Mouse (Mus musculus): ENCODE results near the gene Csf3.
"Not testable (repeated sequence)": the region's sequence is repeated elsewhere in the genome, so short reads cannot be mapped to it uniquely, and the experiment has no call there.

Csf3 gene

GRCm38 (mm10) chr11:98730727-98731126 lies 29.7 kb downstream of the Csf3 start:
- no peak for DNase-seq (ENCODE audit: low read depth)

- no peak for DNase-seq (ENCODE audit: low read depth)
These were observed 30.1 kb downstream of the Csf3 start for GRCm38 (mm10) chr11:98731134-98731533.

- peak; percentile 50 for DNase-seq (ENCODE audit: low read depth)
These were observed 33.0 kb downstream of the Csf3 start for GRCm38 (mm10) chr11:98734020-98734419.

- DNase-seq (ENCODE audit: low read depth), result no peak
These were observed 34.0 kb downstream of the Csf3 start for GRCm38 (mm10) chr11:98735111-98735510.

GRCm38 (mm10) chr11:98736176-98736575 lies 35.1 kb downstream of the Csf3 start:
- no peak for DNase-seq (ENCODE audit: low read depth)

GRCm38 (mm10) chr11:98737220-98737619 lies 36.2 kb downstream of the Csf3 start:
- not testable (repeated sequence) for DNase-seq (ENCODE audit: low read depth)

GRCm38 (mm10) chr11:98738428-98738911 lies 37.4 kb downstream of the Csf3 start:
- no peak for DNase-seq (ENCODE audit: low read depth)

- DNase-seq (ENCODE audit: low read depth), result no peak
These were observed 37.9 kb downstream of the Csf3 start for GRCm38 (mm10) chr11:98738925-98739324.

- DNase-seq (ENCODE audit: low read depth), result no peak
These were observed 38.9 kb downstream of the Csf3 start for GRCm38 (mm10) chr11:98740026-98740392.

GRCm38 (mm10) chr11:98740393-98741050 lies 39.5 kb downstream of the Csf3 start, which contains the start of gene Thra:
TSS of gene Thra (plus strand) at chr11:98740638.
- peak; percentile 61 for DNase-seq (ENCODE audit: low read depth)

- peak; percentile 48 for DNase-seq (ENCODE audit: low read depth)
These were observed 40.1 kb downstream of the Csf3 start for GRCm38 (mm10) chr11:98741051-98741620.

- DNase-seq (ENCODE audit: low read depth), result peak; percentile 79
These were observed 40.7 kb downstream of the Csf3 start for GRCm38 (mm10) chr11:98741622-98742396.

GRCm38 (mm10) chr11:98742397-98743291 lies 41.6 kb downstream of the Csf3 start:
- DNase-seq (ENCODE audit: low read depth), result peak; percentile 24

GRCm38 (mm10) chr11:98743655-98744345 lies 42.7 kb downstream of the Csf3 start:
- no peak for DNase-seq (ENCODE audit: low read depth)

- DNase-seq (ENCODE audit: low read depth), result no peak
These were observed 43.5 kb downstream of the Csf3 start for GRCm38 (mm10) chr11:98744456-98745019.

- no peak for DNase-seq (ENCODE audit: low read depth)
These were observed 45.1 kb downstream of the Csf3 start for GRCm38 (mm10) chr11:98745932-98746853.

GRCm38 (mm10) chr11:98746855-98747693 lies 46.0 kb downstream of the Csf3 start:
- DNase-seq (ENCODE audit: low read depth), result peak; percentile 80

- DNase-seq (ENCODE audit: low read depth), result peak; percentile 48
These were observed 46.9 kb downstream of the Csf3 start for GRCm38 (mm10) chr11:98747804-98748505.
